Mouse (Mus musculus): ENCODE measurements around the gene Tmc4.

DNA sequence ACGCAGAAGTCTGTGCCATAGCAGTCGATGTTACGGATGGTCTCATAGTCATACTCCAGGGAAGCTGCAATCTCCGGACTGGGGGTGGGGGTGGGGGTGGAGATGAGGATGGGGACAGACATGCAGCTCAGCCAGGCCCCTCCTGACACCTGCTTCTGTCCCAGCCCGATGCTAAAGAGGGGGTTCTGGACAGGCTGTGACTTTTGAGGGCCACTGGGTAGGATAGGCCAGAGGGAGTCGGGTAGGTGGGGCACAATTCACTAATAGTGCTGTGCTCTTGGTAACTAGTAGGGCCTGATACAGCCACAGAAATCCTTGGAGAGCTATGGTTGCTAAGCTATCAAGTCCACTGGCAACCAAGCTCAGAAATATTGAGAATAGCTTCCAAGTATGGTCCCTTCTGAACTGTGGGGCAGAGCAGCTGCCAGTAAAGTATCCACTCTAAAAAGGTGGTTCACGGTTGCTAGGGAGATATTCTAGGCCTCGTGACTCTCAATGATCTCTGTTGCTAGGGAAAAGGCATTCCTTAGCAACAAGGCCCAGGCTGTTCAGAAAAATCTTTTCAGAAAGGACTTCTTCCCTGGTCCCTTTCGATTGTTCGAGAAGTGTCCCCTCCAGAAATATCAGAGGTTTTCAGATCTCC, 6.7 kb upstream of the Tmc4 start:
- no peak for TF ChIP-seq TCF12 (IDR thresholded peaks at IDR 0.05; ENCODE audit: insufficient read depth, poor library complexity, severe bottlenecking)
- TF ChIP-seq CEBPB (IDR thresholded peaks at IDR 0.05; ENCODE audit: insufficient read depth, poor library complexity, severe bottlenecking): no peak
- TF ChIP-seq MAX (IDR thresholded peaks at IDR 0.05; ENCODE audit: low read depth): no peak
- TF ChIP-seq USF1 (IDR thresholded peaks at IDR 0.05; ENCODE audit: low read depth): no peak

Data from myocyte (in vitro differentiated cells).